Mouse (Mus musculus): ENCODE results near the gene Pla2g12a. TPM values are rescaled to one million over a fixed set of nuclear protein-coding genes. Genes with fewer than 3 reads are reported as not detected.

Gene Pla2g12a
- polyA plus RNA-seq, 2 experiments, result 16.4 to 27.5 TPM

GRCm38 (mm10) chr3:129940780-129941179, 62.4 kb downstream of the Pla2g12a start:
- DNase-seq (ENCODE audit: low spot score), result no peak
- Histone ChIP-seq H3K27ac (replicated peaks; ENCODE audit: low read depth, low read length) (no peak overlapping the region), H3K27me3 (ENCODE audit: control insufficient read depth, insufficient read depth, low read length) (no peaks in the 10 kb centered on the region), H3K4me1 (ENCODE audit: control insufficient read depth, insufficient read depth, low read length) (no peaks in the 10 kb centered on the region; the same call in 1 of the 2 replicates), H3K4me3 (replicated peaks; ENCODE audit: low read length) (no peak overlapping the region), H3K36me3 (ENCODE audit: control insufficient read depth, insufficient read depth, low read length) (no peaks in the 10 kb centered on the region), H3K9ac (ENCODE audit: low read depth, low read length, severe bottlenecking) (no peak overlapping the region), H3K9me3 (ENCODE audit: control insufficient read depth, low read length) (no peaks in the 10 kb centered on the region), H3K4me2 (replicated peaks; ENCODE audit: low read depth, low read length, severe bottlenecking) (no peak overlapping the region)
- no peak for TF ChIP-seq POLR2A (IDR thresholded peaks at IDR 0.05; ENCODE audit: borderline replicate concordance, extremely low read depth, insufficient read depth, insufficient read length)
- no peak for ATAC-seq (ENCODE audit: low FRiP score, low read depth)
- WGBS, result 94% methylated on average over 2 of the region's 2 CpGs

- H3K27me3 ChIP-seq (ENCODE audit: control insufficient read depth, insufficient read depth, low read length), result no peaks in the 10 kb centered on the region
- H3K9me3 ChIP-seq (ENCODE audit: control insufficient read depth, low read length), result no peaks in the 10 kb centered on the region
- no peak overlapping the region for H3K9ac ChIP-seq (ENCODE audit: low read depth, low read length, severe bottlenecking)
- DNase-seq (ENCODE audit: low spot score), result no peak
- no peaks in the 10 kb centered on the region; the same call in 1 of the 2 replicates for H3K4me1 ChIP-seq (ENCODE audit: control insufficient read depth, insufficient read depth, low read length)
- TF ChIP-seq POLR2A (IDR thresholded peaks at IDR 0.05; ENCODE audit: borderline replicate concordance, extremely low read depth, insufficient read depth, insufficient read length), result no peak
- no peak overlapping the region for H3K4me2 ChIP-seq (replicated peaks; ENCODE audit: low read depth, low read length, severe bottlenecking)
- H3K4me3 ChIP-seq (replicated peaks; ENCODE audit: low read length), result no peak overlapping the region
- WGBS, result 94% methylated on average over 1 of the region's 1 CpGs
- H3K27ac ChIP-seq (replicated peaks; ENCODE audit: low read depth, low read length), result no peak overlapping the region
- no peaks in the 10 kb centered on the region for H3K36me3 ChIP-seq (ENCODE audit: control insufficient read depth, insufficient read depth, low read length)
- no peak for ATAC-seq (ENCODE audit: low FRiP score, low read depth)
These were observed 62.9 kb downstream of the Pla2g12a start for GRCm38 (mm10) chr3:129941291-129941690.

GRCm38 (mm10) chr3:129943813-129944212, 65.4 kb downstream of the Pla2g12a start:
- ATAC-seq (ENCODE audit: low FRiP score, low read depth) (no peak), DNase-seq (ENCODE audit: low spot score) (no peak)
- 54% methylated on average over 4 of the region's 4 CpGs for WGBS
- Histone ChIP-seq H3K27me3 (ENCODE audit: control insufficient read depth, insufficient read depth, low read length) (no peaks in the 10 kb centered on the region), H3K9me3 (ENCODE audit: control insufficient read depth, low read length) (no peaks in the 10 kb centered on the region), H3K27ac (replicated peaks; ENCODE audit: low read depth, low read length) (no peak overlapping the region), H3K4me1 (ENCODE audit: control insufficient read depth, insufficient read depth, low read length) (no peaks in the 10 kb centered on the region), H3K4me3 (replicated peaks; ENCODE audit: low read length) (no peak overlapping the region), H3K4me2 (replicated peaks; ENCODE audit: low read depth, low read length, severe bottlenecking) (no peak overlapping the region), H3K9ac (ENCODE audit: low read depth, low read length, severe bottlenecking) (no peak overlapping the region), H3K36me3 (ENCODE audit: control insufficient read depth, insufficient read depth, low read length) (no peaks in the 10 kb centered on the region)
- TF ChIP-seq POLR2A (IDR thresholded peaks at IDR 0.05; ENCODE audit: borderline replicate concordance, extremely low read depth, insufficient read depth, insufficient read length), result no peak

Other genes with a start within 250 kb of the Pla2g12a start
- gene Egf, start 123.3 kb upstream of the Pla2g12a start, polyA plus RNA-seq (2012; rRNA removed), result 3.7 and 5.0 TPM in 2 replicates
- gene Egf, start 123.3 kb upstream of the Pla2g12a start, polyA plus RNA-seq (2014; fragmentation: Nextera tagmentation; extraction: Ambion mirVana), result 1.8 and 1.9 TPM in 2 replicates
- gene Lrit3, start 74.6 kb upstream of the Pla2g12a start, polyA plus RNA-seq (2012; rRNA removed), result 0.04 TPM in 2 replicates
- gene Lrit3, start 74.6 kb upstream of the Pla2g12a start, polyA plus RNA-seq (2014; fragmentation: Nextera tagmentation; extraction: Ambion mirVana), result not detected in 2 replicates
- 0.38 and 0.43 TPM in 2 replicates for gene Rrh, start 56.0 kb upstream of the Pla2g12a start, polyA plus RNA-seq (2012; rRNA removed)
- gene Rrh, start 56.0 kb upstream of the Pla2g12a start, polyA plus RNA-seq (2014; fragmentation: Nextera tagmentation; extraction: Ambion mirVana), result not detected in 2 replicates
- 69.2 and 119 TPM in 2 replicates for gene Gar1, start 47.2 kb upstream of the Pla2g12a start, polyA plus RNA-seq (2012; rRNA removed)
- 39.2 and 41.3 TPM in 2 replicates for gene Gar1, start 47.2 kb upstream of the Pla2g12a start, polyA plus RNA-seq (2014; fragmentation: Nextera tagmentation; extraction: Ambion mirVana)
- 0.20 and 0.35 TPM in 2 replicates for gene Cfi, start 42.7 kb upstream of the Pla2g12a start, polyA plus RNA-seq (2012; rRNA removed)
- 0.23 TPM in 1 of 2 replicates, not detected in the other for gene Cfi, start 42.7 kb upstream of the Pla2g12a start, polyA plus RNA-seq (2014; fragmentation: Nextera tagmentation; extraction: Ambion mirVana)
- gene Casp6, start 22.8 kb downstream of the Pla2g12a start, polyA plus RNA-seq (2012; rRNA removed), result 54.9 and 62.7 TPM in 2 replicates
- gene Casp6, start 22.8 kb downstream of the Pla2g12a start, polyA plus RNA-seq (2014; fragmentation: Nextera tagmentation; extraction: Ambion mirVana), result 61.4 and 67.8 TPM in 2 replicates
- 3.8 and 3.9 TPM in 2 replicates for gene Mcub, start 91.6 kb downstream of the Pla2g12a start, polyA plus RNA-seq (2012; rRNA removed)
- 7.2 and 8.6 TPM in 2 replicates for gene Mcub, start 91.6 kb downstream of the Pla2g12a start, polyA plus RNA-seq (2014; fragmentation: Nextera tagmentation; extraction: Ambion mirVana)
- 84.0 and 105 TPM in 2 replicates for gene Sec24b, start 182.9 kb downstream of the Pla2g12a start, polyA plus RNA-seq (2012; rRNA removed)
- gene Sec24b, start 182.9 kb downstream of the Pla2g12a start, polyA plus RNA-seq (2014; fragmentation: Nextera tagmentation; extraction: Ambion mirVana), result 41.5 TPM in 2 replicates